Mouse (Mus musculus): ENCODE measurements at regions not wholly inside any gene's neighbourhood (a gene's known extent, or its start where the extent isn't known, plus 50 kb on each side); places are given as distances from the start of the nearest gene placed in this dataset.

DNA sequence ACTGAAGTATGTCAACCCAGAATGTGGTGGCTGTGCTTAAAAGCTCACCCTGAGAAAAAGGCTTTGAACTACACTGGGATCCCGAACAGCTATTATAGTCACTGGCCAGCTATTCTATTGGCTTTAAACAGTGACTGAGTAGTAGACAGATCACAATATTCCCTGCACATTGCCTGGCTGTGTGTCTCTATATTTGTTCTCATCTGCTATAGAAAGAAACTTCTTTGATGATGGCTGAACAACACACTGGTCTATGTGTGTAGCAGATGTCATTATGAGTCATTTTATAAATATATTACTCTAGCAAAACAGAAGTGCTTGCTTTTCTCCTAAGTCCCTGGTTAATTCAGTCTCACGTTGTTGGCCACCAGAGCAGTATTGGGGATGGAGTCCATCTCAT is 152.1 kb upstream of the Slco6d1 start:
- H3K4me3 ChIP-seq (replicated peaks): no peak overlapping the region
- ATAC-seq: no peak
- H3K27ac ChIP-seq: no peak overlapping the region
- no peak overlapping the region for H3K4me2 ChIP-seq (replicated peaks)
- H3K27me3 ChIP-seq (replicated peaks): no peaks in the 10 kb centered on the region
- no peak overlapping the region for H3K9ac ChIP-seq
- no peaks in the 10 kb centered on the region for H3K9me3 ChIP-seq
- WGBS: 74% methylated on average over 2 of the region's 2 CpGs
- H3K4me1 ChIP-seq (replicated peaks): no peaks in the 10 kb centered on the region
- no peaks in the 10 kb centered on the region for H3K36me3 ChIP-seq

DNA sequence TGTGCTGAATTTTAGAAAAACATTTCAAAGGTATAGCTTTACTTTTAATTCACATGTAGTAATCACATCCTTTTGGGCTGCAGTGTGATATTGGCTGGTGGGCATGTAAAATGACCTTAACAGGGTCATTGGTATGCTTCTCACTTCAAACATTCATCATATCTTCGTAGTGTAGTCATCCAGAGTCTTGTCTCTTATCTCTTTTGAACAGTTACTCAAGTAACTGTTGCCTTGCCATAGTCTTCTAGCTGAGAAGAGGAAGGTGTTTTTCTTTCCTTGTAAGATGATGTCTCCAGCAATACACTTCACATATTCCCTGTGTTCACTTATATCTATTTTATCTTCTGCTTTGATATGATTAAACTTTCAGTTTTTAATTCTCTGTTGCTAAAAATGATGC is 150.7 kb upstream of the Slco6d1 start:
- Histone ChIP-seq H3K4me1 (replicated peaks) (no peaks in the 10 kb centered on the region), H3K9ac (no peak overlapping the region), H3K9me3 (no peaks in the 10 kb centered on the region), H3K27me3 (replicated peaks) (no peaks in the 10 kb centered on the region), H3K4me2 (replicated peaks) (no peak overlapping the region), H3K36me3 (no peaks in the 10 kb centered on the region), H3K27ac (no peak overlapping the region), H3K4me3 (replicated peaks) (no peak overlapping the region)
- ATAC-seq: no peak
- 76% methylated on average over 1 of the region's 1 CpGs for WGBS

DNA sequence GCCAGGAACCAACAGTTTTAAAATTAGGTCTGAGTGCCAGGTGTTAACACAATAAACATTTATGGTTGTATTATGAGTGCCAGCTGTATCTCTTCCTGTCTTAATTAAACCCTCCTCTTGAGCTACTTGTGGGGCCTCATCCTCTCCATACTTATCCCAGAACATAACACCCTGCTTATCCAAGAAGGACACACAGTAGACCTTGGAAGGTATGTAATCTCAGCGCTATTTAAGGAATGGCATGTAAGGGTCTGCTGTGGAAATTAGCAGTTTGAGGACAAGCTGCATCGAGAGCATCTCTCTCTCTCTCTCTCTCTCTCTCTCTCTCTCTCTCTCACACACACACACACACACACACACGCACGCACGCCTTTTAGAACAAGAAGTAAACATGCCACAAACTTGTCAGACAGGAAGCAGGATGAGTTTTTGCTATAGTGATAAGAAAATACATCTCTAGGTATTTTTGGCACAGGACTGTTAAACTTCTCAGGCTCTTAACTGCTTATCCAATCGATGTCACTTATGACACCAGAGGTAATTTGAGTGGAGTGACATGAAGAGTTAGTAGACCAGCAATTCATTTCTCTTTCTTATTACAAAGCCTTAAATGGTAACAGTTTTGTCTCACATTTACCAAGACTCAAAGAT is 146.8 kb upstream of the Slco6d1 start:
- Histone ChIP-seq H3K9me3 (no peaks in the 10 kb centered on the region), H3K4me1 (replicated peaks) (no peaks in the 10 kb centered on the region), H3K9ac (no peak overlapping the region), H3K27ac (no peak overlapping the region), H3K36me3 (no peaks in the 10 kb centered on the region), H3K4me3 (replicated peaks) (no peak overlapping the region), H3K4me2 (replicated peaks) (no peak overlapping the region), H3K27me3 (replicated peaks) (no peaks in the 10 kb centered on the region)
- ATAC-seq: no peak
- 44% methylated on average over 6 of the region's 6 CpGs for WGBS

DNA sequence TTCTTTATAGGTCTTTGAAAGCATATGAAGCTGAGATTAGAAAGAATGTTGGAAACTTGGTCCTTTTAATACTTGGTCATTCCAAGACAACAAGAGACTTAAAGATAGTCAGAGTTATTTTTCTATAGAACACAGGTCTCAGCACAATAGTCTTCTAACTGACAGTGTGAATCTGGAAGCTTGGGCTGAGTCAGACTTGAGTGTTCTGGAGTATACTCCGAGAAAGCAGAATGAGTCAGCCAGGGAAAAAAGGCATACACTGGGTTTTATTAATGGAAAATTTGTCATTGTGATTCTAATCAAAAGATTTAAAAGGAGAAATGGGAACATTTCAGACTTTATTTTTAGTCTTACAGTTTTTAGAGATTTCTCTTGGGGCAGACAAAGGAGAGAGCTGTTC is 145.4 kb upstream of the Slco6d1 start:
- H3K27me3 ChIP-seq (replicated peaks): no peaks in the 10 kb centered on the region
- H3K9ac ChIP-seq: no peak overlapping the region
- no peak for ATAC-seq
- no peak overlapping the region for H3K4me3 ChIP-seq (replicated peaks)
- WGBS: 62% methylated on average over 1 of the region's 1 CpGs
- no peaks in the 10 kb centered on the region for H3K9me3 ChIP-seq
- no peaks in the 10 kb centered on the region for H3K36me3 ChIP-seq
- no peak overlapping the region for H3K27ac ChIP-seq
- H3K4me1 ChIP-seq (replicated peaks): no peaks in the 10 kb centered on the region
- no peak overlapping the region for H3K4me2 ChIP-seq (replicated peaks)

DNA sequence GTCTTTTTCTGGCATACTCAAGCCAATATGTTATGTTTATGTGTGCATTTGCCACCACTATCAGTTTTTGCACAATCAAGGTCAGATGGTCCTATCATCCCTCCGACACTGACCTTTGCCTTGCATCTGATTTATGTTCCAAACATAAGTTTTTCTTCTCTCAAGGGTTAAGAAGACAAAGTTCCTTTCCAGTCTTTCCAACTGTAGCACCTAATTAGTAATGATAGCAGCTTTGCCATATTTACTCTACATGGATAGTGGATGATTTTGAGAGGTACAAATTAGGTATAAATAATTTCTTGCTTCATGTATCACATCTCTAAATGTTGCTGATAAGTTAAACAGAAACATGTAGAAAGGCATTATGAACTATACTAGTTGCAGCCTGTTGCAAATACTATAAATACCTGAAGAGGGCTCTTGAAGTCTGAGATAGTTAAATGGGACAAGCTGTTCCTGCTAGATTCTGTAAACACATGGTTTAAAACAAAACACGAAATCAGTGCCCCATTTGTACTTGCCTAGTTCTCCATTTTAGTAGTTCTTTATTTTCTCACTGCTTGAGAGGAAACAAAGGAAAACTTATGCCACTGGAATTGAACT is 141.4 kb upstream of the Slco6d1 start:
- Histone ChIP-seq H3K4me3 (replicated peaks) (no peak overlapping the region), H3K36me3 (no peaks in the 10 kb centered on the region), H3K27ac (no peak overlapping the region), H3K27me3 (replicated peaks) (no peaks in the 10 kb centered on the region), H3K4me2 (replicated peaks) (no peak overlapping the region), H3K9ac (no peak overlapping the region), H3K4me1 (replicated peaks) (no peaks in the 10 kb centered on the region), H3K9me3 (no peaks in the 10 kb centered on the region)
- ATAC-seq: no peak
- 43% methylated on average over 2 of the region's 2 CpGs for WGBS

DNA sequence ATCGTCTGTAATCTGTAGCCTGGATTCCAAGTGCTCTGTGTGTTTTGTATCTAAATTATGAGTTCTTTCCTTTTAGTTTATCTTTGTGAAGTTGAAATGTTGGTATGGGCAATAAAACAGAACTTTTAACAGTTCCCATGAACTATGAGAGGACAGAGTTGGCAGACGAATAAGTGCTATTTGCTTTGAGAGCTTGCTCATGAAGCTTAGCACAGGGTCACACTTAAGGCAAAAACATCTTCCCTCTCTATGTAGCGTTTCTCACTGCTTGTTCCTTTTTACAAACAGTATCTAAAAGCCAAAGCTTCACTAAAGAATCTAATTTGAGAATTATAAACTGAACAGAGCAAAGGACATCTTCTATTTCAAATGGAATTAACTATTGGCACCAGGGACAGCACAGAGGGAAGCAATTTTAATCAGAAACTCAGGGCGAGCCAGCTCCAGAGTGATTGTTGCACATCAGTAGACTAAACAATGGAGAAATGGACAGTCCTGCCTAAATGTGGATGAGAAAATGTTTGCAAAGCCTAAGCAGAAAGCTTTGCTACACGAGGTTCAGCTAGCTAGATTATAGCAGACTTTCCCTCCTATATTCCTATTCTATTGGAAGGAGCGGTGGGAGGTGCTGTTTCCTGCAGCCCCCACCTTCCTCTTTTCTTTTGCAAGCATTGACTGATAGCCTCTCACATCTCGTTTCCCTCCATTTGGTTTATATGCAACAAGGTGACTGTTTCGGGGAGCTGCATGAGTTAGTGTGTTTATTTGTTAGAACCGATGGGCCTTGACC is 140.5 kb upstream of the Slco6d1 start:
- Histone ChIP-seq H3K36me3 (no peaks in the 10 kb centered on the region), H3K4me3 (replicated peaks) (no peak overlapping the region), H3K9me3 (no peaks in the 10 kb centered on the region), H3K27me3 (replicated peaks) (no peaks in the 10 kb centered on the region), H3K4me1 (replicated peaks) (no peaks in the 10 kb centered on the region), H3K4me2 (replicated peaks) (no peak overlapping the region), H3K27ac (peak overlapping the region; percentile 48; the same call in 1 of the 2 replicates), H3K9ac (no peak overlapping the region)
- WGBS: 36% methylated on average over 9 of the region's 9 CpGs
- peak; percentile 45; the same call in 1 of the 2 replicates for ATAC-seq

DNA sequence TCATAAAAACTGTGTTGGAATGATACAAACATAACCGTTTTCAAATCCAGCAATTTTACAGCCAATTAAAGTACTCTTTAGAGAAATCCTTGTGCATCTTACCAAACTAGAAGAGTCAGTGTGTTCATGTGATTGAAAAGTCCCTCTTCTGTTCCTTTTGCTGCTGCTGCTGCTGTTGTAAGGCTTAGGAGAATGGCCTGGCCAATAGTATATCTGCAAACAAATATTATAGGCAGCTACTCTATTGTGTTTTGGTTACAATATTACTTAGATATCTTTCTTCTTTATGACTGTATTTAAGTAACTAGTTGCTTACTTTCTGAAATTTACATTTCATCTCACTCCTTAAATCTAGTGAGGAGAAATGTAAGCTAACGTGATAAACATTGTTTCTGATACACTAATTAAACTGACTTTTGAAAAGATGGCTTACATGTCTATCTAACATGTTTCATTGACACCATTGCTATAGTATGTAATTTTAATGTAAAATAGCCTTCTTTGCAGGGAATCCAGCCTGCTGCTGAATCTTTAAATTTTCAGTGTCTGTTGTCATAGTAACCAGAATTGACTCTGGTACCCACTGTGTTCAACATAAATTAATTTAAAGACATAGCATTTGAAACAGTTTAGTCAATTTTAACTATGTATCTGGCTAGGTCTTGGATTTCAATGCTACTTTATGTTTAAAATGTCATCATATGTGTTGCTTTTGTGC is 139.7 kb upstream of the Slco6d1 start:
- Histone ChIP-seq H3K36me3 (no peaks in the 10 kb centered on the region), H3K9ac (no peak overlapping the region), H3K4me1 (replicated peaks) (no peaks in the 10 kb centered on the region), H3K4me2 (replicated peaks) (no peak overlapping the region), H3K27me3 (replicated peaks) (no peaks in the 10 kb centered on the region), H3K9me3 (no peaks in the 10 kb centered on the region), H3K4me3 (replicated peaks) (no peak overlapping the region), H3K27ac (peak overlapping the region; percentile 48; the same call in 1 of the 2 replicates)
- WGBS: 60% methylated on average over 2 of the region's 2 CpGs
- no peak for ATAC-seq

DNA sequence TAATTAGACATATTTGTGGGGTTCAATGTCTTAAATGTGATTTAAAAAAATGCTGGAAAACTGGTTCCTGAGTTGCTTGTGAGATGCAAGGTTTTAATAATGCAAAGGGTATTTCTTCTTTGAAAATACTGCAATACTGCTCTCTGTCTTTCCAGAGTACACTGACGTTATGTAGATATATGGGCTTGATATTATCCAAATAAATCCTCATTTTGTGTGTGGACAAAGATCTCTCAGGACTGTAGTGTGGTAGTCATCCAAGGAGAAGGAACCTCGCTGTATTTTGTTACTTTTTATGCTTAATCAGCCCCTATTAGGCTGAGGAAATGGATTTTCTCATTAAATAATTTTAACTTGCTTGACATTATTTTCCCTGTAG is 139.2 kb upstream of the Slco6d1 start:
- Histone ChIP-seq H3K27me3 (replicated peaks) (no peaks in the 10 kb centered on the region), H3K4me1 (replicated peaks) (no peaks in the 10 kb centered on the region), H3K4me3 (replicated peaks) (no peak overlapping the region), H3K9ac (no peak overlapping the region), H3K27ac (no peak overlapping the region), H3K4me2 (replicated peaks) (no peak overlapping the region), H3K36me3 (no peaks in the 10 kb centered on the region), H3K9me3 (no peaks in the 10 kb centered on the region)
- ATAC-seq: no peak
- WGBS: 71% methylated on average over 2 of the region's 2 CpGs

DNA sequence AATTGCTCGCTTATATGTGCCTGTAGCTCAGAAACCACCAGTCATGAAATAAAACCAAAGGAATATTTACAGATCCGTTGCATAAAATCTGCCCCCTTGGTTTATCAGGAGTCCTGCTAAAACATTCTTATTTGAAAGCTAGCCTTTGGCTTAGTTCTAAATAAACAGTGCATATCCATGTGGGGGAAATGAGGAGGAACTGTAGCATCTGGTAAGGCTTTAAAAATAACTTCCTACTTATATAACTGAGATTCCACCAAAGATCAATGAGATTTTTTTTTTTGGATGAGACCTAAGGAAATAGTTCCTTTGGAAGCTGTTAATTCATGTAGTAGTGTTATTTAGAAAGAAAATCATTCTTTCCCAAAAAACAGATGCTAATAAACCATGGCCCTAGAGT is 117.8 kb upstream of the Slco6d1 start:
- H3K27ac ChIP-seq: no peak overlapping the region
- ATAC-seq: no peak
- no peaks in the 10 kb centered on the region for H3K36me3 ChIP-seq
- 66% methylated on average over 2 of the region's 2 CpGs for WGBS
- H3K4me1 ChIP-seq (replicated peaks): no peaks in the 10 kb centered on the region
- H3K27me3 ChIP-seq (replicated peaks): no peaks in the 10 kb centered on the region
- no peak overlapping the region for H3K4me2 ChIP-seq (replicated peaks)
- H3K9me3 ChIP-seq: no peaks in the 10 kb centered on the region
- H3K4me3 ChIP-seq (replicated peaks): no peak overlapping the region
- no peak overlapping the region for H3K9ac ChIP-seq

DNA sequence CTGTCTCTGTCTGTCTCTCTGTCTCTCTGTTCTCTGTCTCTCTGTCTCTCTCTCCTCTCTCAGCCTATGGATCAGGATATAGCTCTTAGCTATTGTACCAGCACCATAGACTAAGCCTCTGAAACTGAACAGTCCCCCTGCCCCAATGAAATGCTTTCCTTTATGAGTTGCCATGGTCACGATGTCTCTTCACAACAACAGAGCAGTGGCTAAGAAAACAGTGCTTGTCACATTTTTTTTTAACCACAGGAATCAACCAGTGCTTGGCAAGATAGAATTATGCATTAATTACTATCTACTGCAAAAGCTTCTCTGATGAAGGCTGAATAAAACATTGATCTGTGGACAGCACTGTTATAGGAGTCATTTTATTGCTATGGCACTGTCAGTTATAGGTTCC is 114.6 kb upstream of the Slco6d1 start:
- no peaks in the 10 kb centered on the region for H3K27me3 ChIP-seq (replicated peaks)
- H3K27ac ChIP-seq: no peak overlapping the region
- 96% methylated on average over 1 of the region's 1 CpGs for WGBS
- H3K9me3 ChIP-seq: no peaks in the 10 kb centered on the region
- ATAC-seq: no peak
- H3K4me2 ChIP-seq (replicated peaks): no peak overlapping the region
- H3K4me1 ChIP-seq (replicated peaks): no peaks in the 10 kb centered on the region
- H3K9ac ChIP-seq: no peak overlapping the region
- no peak overlapping the region for H3K4me3 ChIP-seq (replicated peaks)
- no peaks in the 10 kb centered on the region for H3K36me3 ChIP-seq

DNA sequence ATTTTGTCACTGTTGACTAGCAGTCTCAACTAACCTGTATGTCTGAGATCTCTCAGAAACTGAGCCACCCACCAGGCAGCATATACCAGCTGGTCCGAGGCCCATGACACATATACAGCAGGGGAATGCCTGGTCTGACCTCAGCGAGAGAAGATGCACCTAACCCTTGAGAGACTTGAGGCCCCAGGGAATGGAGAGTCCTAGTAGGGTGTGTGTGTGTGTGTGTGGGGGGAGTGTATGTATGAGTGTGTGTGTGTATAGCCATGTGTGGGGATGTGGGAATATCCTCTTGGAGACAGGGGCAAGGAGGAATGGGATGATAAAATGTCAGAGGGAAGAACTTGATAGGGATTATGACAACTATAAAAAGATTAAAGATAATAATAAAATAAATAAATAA is 113.4 kb upstream of the Slco6d1 start:
- WGBS: 86% methylated on average over 2 of the region's 2 CpGs
- H3K9ac ChIP-seq: no peak overlapping the region
- no peaks in the 10 kb centered on the region for H3K36me3 ChIP-seq

DNA sequence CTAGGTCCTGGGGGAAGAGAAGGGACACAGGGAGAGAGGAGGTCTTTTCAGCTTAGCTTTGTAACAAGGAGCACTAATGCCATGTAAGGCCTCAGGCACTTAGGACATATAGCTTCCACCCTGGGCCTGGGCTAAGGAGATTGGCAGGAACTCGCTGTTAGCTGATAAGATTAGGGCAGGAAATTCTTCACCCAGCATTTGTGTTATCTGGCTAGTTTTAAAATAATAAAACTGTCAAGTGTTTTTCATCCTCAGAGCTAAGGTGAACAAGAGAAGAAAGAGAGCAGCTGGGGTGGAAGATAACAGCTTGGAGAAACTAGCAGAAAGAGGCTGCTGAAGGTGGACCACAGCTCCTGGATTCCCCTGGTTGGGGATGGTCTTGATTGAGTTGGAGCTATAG is 111.0 kb upstream of the Slco6d1 start:
- Histone ChIP-seq H3K27me3 (replicated peaks) (no peaks in the 10 kb centered on the region), H3K9ac (no peak overlapping the region), H3K4me1 (replicated peaks) (no peaks in the 10 kb centered on the region), H3K9me3 (no peaks in the 10 kb centered on the region), H3K36me3 (no peaks in the 10 kb centered on the region), H3K4me2 (replicated peaks) (no peak overlapping the region), H3K27ac (no peak overlapping the region), H3K4me3 (replicated peaks) (no peak overlapping the region)
- WGBS: 14% methylated on average over 1 of the region's 1 CpGs
- no peak for ATAC-seq

More for the DNA sequence above, 113.4 kb upstream of the Slco6d1 start:
- Histone ChIP-seq H3K9me3 (no peaks in the 10 kb centered on the region), H3K27me3 (replicated peaks) (no peaks in the 10 kb centered on the region), H3K27ac (no peak overlapping the region), H3K4me3 (replicated peaks) (no peak overlapping the region), H3K4me2 (replicated peaks) (no peak overlapping the region), H3K4me1 (replicated peaks) (no peaks in the 10 kb centered on the region)
- no peak for ATAC-seq

Data from intestine, embryonic 15.5 days (tissue).